Mouse (Mus musculus) kidney, postnatal 0 days (tissue): ENCODE measurements around the gene Phf11c. TPM values are rescaled to one million over a fixed set of nuclear protein-coding genes. Genes with fewer than 3 reads are reported as not detected.

Experiments
- ATAC-seq: fragments of 200-750 bp; cut with Nextera tagmentation; replicated peaks from 2 replicates; pipeline ENCODE4 v1.8.0; 2017; ENCODE audit warnings: low read depth, moderate number of reproducible peaks, moderate TSS enrichment, moderate library complexity; ENCODE audit not compliant: low FRiP score
- DNase-seq: peaks from one replicate; pipeline ENCODE4 v3.0.0-alpha.2; 2016; ENCODE audit warnings: low spot score
- H3K27ac ChIP-seq: fragments of 300-500 bp; sonication (generic); 2 replicates; pipeline ENCODE4 v1.5.1; 2014; ENCODE audit warnings: mild to moderate bottlenecking
- H3K27me3 ChIP-seq: fragments of 300-500 bp; sonication (generic); 2 replicates; pipeline ENCODE4 v1.6.1; 2014; ENCODE audit warnings: low read length, mixed read lengths; ENCODE audit not compliant: insufficient read depth
- H3K36me3 ChIP-seq: fragments of 300-500 bp; sonication (generic); 2 replicates; pipeline ENCODE4 v1.6.1; 2014; ENCODE audit warnings: low read length, mixed read lengths; ENCODE audit not compliant: insufficient read depth
- H3K4me1 ChIP-seq: fragments of 300-500 bp; sonication (generic); replicated peaks from 2 replicates; pipeline ENCODE4 v1.6.1; 2014; ENCODE audit warnings: antibody characterized with exemption, low read length, mixed read lengths; ENCODE audit not compliant: insufficient read depth
- H3K4me2 ChIP-seq: fragments of 300-500 bp; sonication (generic); 2 replicates; pipeline ENCODE4 v1.6.1; 2014; ENCODE audit warnings: mild to moderate bottlenecking, low read length, moderate library complexity, mixed read lengths
- H3K4me3 ChIP-seq: fragments of 300-500 bp; sonication (generic); replicated peaks from 2 replicates; pipeline ENCODE4 v1.5.1; 2014; ENCODE audit warnings: low read depth, low read length
- H3K9ac ChIP-seq: fragments of 300-500 bp; sonication (generic); 2 replicates; pipeline ENCODE4 v1.6.1; 2014; ENCODE audit warnings: low read depth, low read length
- H3K9me3 ChIP-seq: fragments of 300-500 bp; sonication (generic); replicated peaks from 2 replicates; pipeline ENCODE4 v1.6.1; 2016; ENCODE audit warnings: low read length, inconsistent platforms, mixed read lengths
- CTCF ChIP-seq: IDR thresholded peaks from 2 replicates; pipeline ENCODE4 v1.5.1; 2016; ENCODE audit warnings: antibody characterized with exemption, low read depth, mild to moderate bottlenecking, moderate library complexity
- WGBS: fragments of 180-500 bp; shearing (Covaris S2); extraction: QIAGEN DNeasy Blood & Tissue Kit; methylation state at CpG from one replicate; pipeline ENCODE4 v1.1.7; 2014; 5-methylcytosine and 5-hydroxymethylcytosine counted together
- polyA plus RNA-seq: library from polyadenylated mRNA; unstranded; fragments of >200 nt; fragmentation: Nextera tagmentation; extraction: Ambion mirVana; gene quantifications from 2 replicates; pipeline ENCODE4 v1.2.1, GENCODE M21; 2015

The Phf11c gene
- polyA plus RNA-seq, result 0.33 and 0.41 TPM in 2 replicates

GRCm38 (mm10) chr14:59395281-59395680 is at the start of gene Phf11c:
Gene Phf11c (minus strand): TSS chr14:59395381.
- ATAC-seq (no peak), DNase-seq (no peak)
- Histone ChIP-seq H3K27ac (no peak within 1 kb of the TSS), H3K9ac (no peak within 1 kb of the TSS), H3K36me3 (no peaks in the 10 kb centered on the region), H3K4me1 (no peaks in the 10 kb centered on the region), H3K4me2 (no peak within 1 kb of the TSS), H3K9me3 (no peaks in the 10 kb centered on the region), H3K27me3 (no peaks in the 10 kb centered on the region), H3K4me3 (no peak within 1 kb of the TSS)
- 93% methylated on average over 3 of the region's 3 CpGs for WGBS
- no peak for TF ChIP-seq CTCF

GRCm38 (mm10) chr14:59441472-59441805 is 46.3 kb upstream of the Phf11c start:
- peak overlapping the region; percentile 89 for H3K9ac ChIP-seq
- peak overlapping the region; percentile 81 for H3K27ac ChIP-seq
- H3K27me3 ChIP-seq, result no peaks in the 10 kb centered on the region
- no peak for ATAC-seq
- DNase-seq, result peak; percentile 9
- peaks cover 6% of the 10 kb centered on the region; the same call in 1 of the 2 replicates for H3K4me1 ChIP-seq
- H3K4me3 ChIP-seq, result peak overlapping the region; percentile 86
- TF ChIP-seq CTCF, result no peak
- WGBS, result 10% methylated on average over 6 of the region's 6 CpGs
- H3K4me2 ChIP-seq, result peak overlapping the region; percentile 85
- H3K9me3 ChIP-seq, result no peaks in the 10 kb centered on the region
- H3K36me3 ChIP-seq, result no peaks in the 10 kb centered on the region

- peak; percentile 38; the same call in 1 of the 2 replicates for TF ChIP-seq CTCF
- Histone ChIP-seq H3K27me3 (no peaks in the 10 kb centered on the region), H3K4me2 (peak within 1 kb of the TSS; percentile 85), H3K4me1 (peaks cover 6% of the 10 kb centered on the region; the same call in 1 of the 2 replicates), H3K4me3 (peak within 1 kb of the TSS; percentile 86), H3K9ac (peak within 1 kb of the TSS; percentile 89), H3K27ac (peak within 1 kb of the TSS; percentile 81), H3K36me3 (no peaks in the 10 kb centered on the region), H3K9me3 (no peaks in the 10 kb centered on the region)
- DNase-seq (peak; percentile 96), ATAC-seq (peak; percentile 99)
- 0% methylated on average over 66 of the region's 66 CpGs for WGBS
These were observed 45.6 kb upstream of the Phf11c start, which contains the start of the genes Setdb2 and Cab39l for GRCm38 (mm10) chr14:59440558-59441471. Gene Setdb2 (minus strand): TSS chr14:59440884. Gene Cab39l (plus strand): TSS chr14:59440972.

- Histone ChIP-seq H3K27me3 (no peaks in the 10 kb centered on the region), H3K36me3 (no peaks in the 10 kb centered on the region), H3K9ac (peak overlapping the region; percentile 89), H3K4me2 (peak overlapping the region; percentile 85), H3K27ac (no peak overlapping the region), H3K4me3 (peak overlapping the region; percentile 86), H3K9me3 (no peaks in the 10 kb centered on the region), H3K4me1 (peaks cover 6% of the 10 kb centered on the region; the same call in 1 of the 2 replicates)
- DNase-seq (peak; percentile 11), ATAC-seq (no peak)
- WGBS, result 10% methylated on average over 7 of the region's 7 CpGs
- no peak for TF ChIP-seq CTCF
These were observed 44.9 kb upstream of the Phf11c start for GRCm38 (mm10) chr14:59440039-59440438.

GRCm38 (mm10) chr14:59438505-59438904 is 43.3 kb upstream of the Phf11c start:
- no peak for TF ChIP-seq CTCF
- H3K4me3 ChIP-seq, result no peak overlapping the region
- no peak for ATAC-seq

GRCm38 (mm10) chr14:59437398-59437797 is 42.2 kb upstream of the Phf11c start:
- no peak for ATAC-seq
- Histone ChIP-seq H3K9me3 (no peaks in the 10 kb centered on the region), H3K27ac (no peak overlapping the region), H3K27me3 (no peaks in the 10 kb centered on the region), H3K9ac (no peak overlapping the region), H3K36me3 (no peaks in the 10 kb centered on the region), H3K4me1 (peaks cover 6% of the 10 kb centered on the region; the same call in 1 of the 2 replicates), H3K4me2 (no peak overlapping the region), H3K4me3 (no peak overlapping the region)
- DNase-seq, result no peak
- WGBS, result 86% methylated on average over 3 of the region's 3 CpGs
- no peak for TF ChIP-seq CTCF

More at GRCm38 (mm10) chr14:59438505-59438904, 43.3 kb upstream of the Phf11c start:
- H3K4me2 ChIP-seq, result no peak overlapping the region
- no peaks in the 10 kb centered on the region for H3K9me3 ChIP-seq
- no peak overlapping the region for H3K9ac ChIP-seq
- no peaks in the 10 kb centered on the region for H3K36me3 ChIP-seq
- peaks cover 6% of the 10 kb centered on the region; the same call in 1 of the 2 replicates for H3K4me1 ChIP-seq
- WGBS, result 89% methylated on average over 2 of the region's 2 CpGs
- no peaks in the 10 kb centered on the region for H3K27me3 ChIP-seq
- no peak overlapping the region for H3K27ac ChIP-seq
- no peak for DNase-seq
